10 mouse cellular contexts compared by ENCODE assay signal in the genomic region with DNA sequence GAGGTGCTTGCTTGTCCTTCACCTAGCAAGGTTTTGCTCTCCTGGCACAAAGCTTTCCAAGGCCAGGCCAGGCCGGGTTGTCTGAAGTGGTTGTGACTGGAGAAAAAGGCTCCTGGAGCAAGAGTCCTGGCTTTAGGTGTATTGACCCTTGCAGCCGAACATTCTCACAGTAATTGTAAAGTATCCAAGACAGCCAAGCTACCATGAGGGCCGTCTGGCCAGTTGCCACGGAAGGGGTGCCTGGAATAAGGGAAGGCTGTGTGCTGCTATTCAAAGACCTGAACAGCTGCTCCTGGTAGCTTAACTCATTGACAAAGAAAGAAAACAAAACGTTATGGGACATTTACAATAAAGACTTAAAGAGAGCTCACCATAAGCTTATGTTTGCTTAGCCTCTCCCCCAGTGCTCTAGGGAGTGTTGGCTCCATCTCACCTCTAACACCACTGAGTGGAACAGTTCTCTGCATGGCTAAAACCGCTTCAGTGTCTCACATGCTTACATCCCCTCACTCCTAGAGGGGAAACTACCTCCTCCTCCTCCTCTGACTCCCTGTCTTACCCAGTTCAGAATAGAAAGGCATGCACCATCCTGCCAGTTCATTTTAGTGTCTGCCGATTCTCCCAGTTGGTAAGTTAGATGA. TPM values are rescaled to one million over a fixed set of nuclear protein-coding genes. Genes with fewer than 3 reads are reported as not detected.
A peak's percentile ranks its signal among the peaks of the same experiment; 100 is the strongest.
DNase-seq lines count a peak whose midpoint lies in the region; ATAC-seq and TF ChIP-seq lines count a peak whose summit lies in the region.
"Had no signal": no experiment of that assay in that cellular context is flagged by ENCODE, and none has a peak within 500 bp of the region (broad histone marks: within the 10 kb centered on the region; RNA-seq: fewer than 3 reads in every experiment).

No protein-coding gene starts in this region.

- no peaks in the 10 kb centered on the region for H3K9me3 ChIP-seq in heart, embryonic 14.5 days (ENCODE audit: control insufficient read depth, low read length)
- no peaks in the 10 kb centered on the region for H3K9me3 ChIP-seq in heart, embryonic 10.5 days
- 0 out of 2 replicates have a peak, but pooled peaks cover 3% of the 10 kb centered on the region for H3K9me3 ChIP-seq in lung, embryonic 16.5 days (ENCODE audit: control insufficient read depth, low read length)
- H3K9me3 ChIP-seq: liver, embryonic 12.5 days had no signal

- 52% methylated on average over 7 of the region's 7 CpGs for WGBS in heart, embryonic 14.5 days
- WGBS in heart, embryonic 10.5 days, result 75% methylated on average over 7 of the region's 7 CpGs
- 50% methylated on average over 7 of the region's 7 CpGs for WGBS in lung, embryonic 16.5 days

- peaks cover 43% of the 10 kb centered on the region for H3K79me2 ChIP-seq in myocyte (ENCODE audit: control insufficient read depth, insufficient read depth)

- no peaks in the 10 kb centered on the region for H3K27me3 ChIP-seq in heart, embryonic 14.5 days (ENCODE audit: control insufficient read depth, insufficient read depth, low read length)
- H3K27me3 ChIP-seq in heart, embryonic 10.5 days (ENCODE audit: insufficient read depth, poor library complexity, severe bottlenecking), result no peaks in the 10 kb centered on the region
- H3K27me3 ChIP-seq in lung, embryonic 16.5 days (ENCODE audit: control insufficient read depth, insufficient read depth, low read depth, low read length), result no peaks in the 10 kb centered on the region
- H3K27me3 ChIP-seq in myocyte (ENCODE audit: control insufficient read depth, insufficient read depth, insufficient read length), result no peaks in the 10 kb centered on the region
- H3K27me3 ChIP-seq: liver, embryonic 12.5 days had no signal

- TF ChIP-seq POLR2A in myocyte (IDR thresholded peaks at IDR 0.05; ENCODE audit: insufficient read length, low read depth), result no peak

- H3ac ChIP-seq in myocyte (ENCODE audit: control insufficient read depth, insufficient read length), result no peak overlapping the region

- H3K9ac ChIP-seq in heart, embryonic 14.5 days (ENCODE audit: low read length), result no peak overlapping the region
- no peak overlapping the region for H3K9ac ChIP-seq in lung, embryonic 16.5 days (ENCODE audit: low read length)
- H3K9ac ChIP-seq: liver, embryonic 12.5 days had no signal

- no peak overlapping the region for H3K4me2 ChIP-seq in heart, embryonic 14.5 days (ENCODE audit: low read length)
- H3K4me2 ChIP-seq in lung, embryonic 16.5 days (ENCODE audit: low read depth, low read length), result no peak overlapping the region
- H3K4me2 ChIP-seq in myocyte (ENCODE audit: low read depth), result peak overlapping the region; percentile 27
- H3K4me2 ChIP-seq: liver, embryonic 12.5 days had no signal

- H3K4me1 ChIP-seq in heart, embryonic 14.5 days (ENCODE audit: control insufficient read depth in 2 of 2, insufficient read depth in 2 of 2, low read length in 2 of 2), result peaks cover 9 to 32% of the 10 kb centered on the region in 2 experiments
- H3K4me1 ChIP-seq in heart, embryonic 10.5 days, result peaks cover 2% of the 10 kb centered on the region; the same call in 1 of the 2 replicates
- H3K4me1 ChIP-seq in lung, embryonic 16.5 days (replicated peaks; ENCODE audit: control insufficient read depth, insufficient read depth, low read length), result peaks cover 8% of the 10 kb centered on the region
- H3K4me1 ChIP-seq: liver, embryonic 12.5 days had no signal

- H3K4me3 ChIP-seq in heart, embryonic 14.5 days (ENCODE audit: control insufficient read depth in 1 of 2, insufficient read depth in 1 of 2, low read depth in 1 of 2, low read length in 2 of 2), result no peak overlapping the region
- no peak overlapping the region for H3K4me3 ChIP-seq in heart, embryonic 10.5 days
- no peak overlapping the region for H3K4me3 ChIP-seq in lung, embryonic 16.5 days (ENCODE audit: low read length)
- H3K4me3 ChIP-seq in myocyte, result no peak overlapping the region
- H3K4me3 ChIP-seq: liver, embryonic 12.5 days had no signal

- DNase-seq in heart, embryonic 10.5 days (ENCODE audit: low spot score), result no peak
- DNase-seq in lung, postnatal 14 days, result no peak
- peak; percentile 54 for DNase-seq in heart, postnatal 4 days
- DNase-seq in testis, postnatal 10 days (ENCODE audit: low spot score), result no peak
- DNase-seq: embryo, embryonic 11 days; thymus, adult 2 months had no signal

- H3K36me3 ChIP-seq in heart, embryonic 14.5 days (ENCODE audit: control insufficient read depth, insufficient read depth, low read length), result 0 out of 2 replicates have a peak, but pooled peaks cover 3% of the 10 kb centered on the region
- H3K36me3 ChIP-seq in heart, embryonic 10.5 days, result peaks cover 8% of the 10 kb centered on the region
- peaks cover 3% of the 10 kb centered on the region; the same call in 1 of the 2 replicates for H3K36me3 ChIP-seq in lung, embryonic 16.5 days (ENCODE audit: control insufficient read depth, insufficient read depth, low read length)
- no peaks in the 10 kb centered on the region for H3K36me3 ChIP-seq in myocyte (ENCODE audit: control insufficient read depth, insufficient read depth)

- peak overlapping the region; percentile 16 to 28; a peak in 1 of 4 replicates for H3K27ac ChIP-seq in heart, embryonic 14.5 days (replicated peaks in 1 of 2; ENCODE audit: control insufficient read depth in 1 of 2, insufficient read depth in 1 of 2, low read depth in 2 of 2, low read length in 2 of 2)
- H3K27ac ChIP-seq in heart, embryonic 10.5 days, result no peak overlapping the region
- 0 out of 2 replicates have a peak overlapping the region, but pooled peaks have one; percentile 6 for H3K27ac ChIP-seq in lung, embryonic 16.5 days (ENCODE audit: low read length)
- H3K27ac ChIP-seq: liver, embryonic 12.5 days had no signal

- ATAC-seq in heart, embryonic 14.5 days (ENCODE audit: insufficient number of reproducible peaks, insufficient read depth, low FRiP score, low read depth), result no peak
- ATAC-seq in lung, embryonic 16.5 days (ENCODE audit: low read depth), result peak; percentile 52
- ATAC-seq: liver, embryonic 12.5 days had no signal

TF ChIP-seq in myocyte, 11 proteins besides CTCF, POLR2A, EP300 and RAD21:
- no peak for TF ChIP-seq TCF12 (IDR thresholded peaks at IDR 0.05; ENCODE audit: insufficient read depth, poor library complexity, severe bottlenecking)
- TF ChIP-seq USF1 (IDR thresholded peaks at IDR 0.05; ENCODE audit: low read depth), result no peak
- TF ChIP-seq MYOD1 (IDR thresholded peaks at IDR 0.05; ENCODE audit: control insufficient read depth in 1 of 3, insufficient read length in 2 of 3, low read depth in 2 of 3), result peak in 1 of 3 experiments; percentile 49
- TF ChIP-seq POLR2AphosphoS2 (IDR thresholded peaks at IDR 0.05; ENCODE audit: insufficient read length, low read depth), result no peak
- no peak for TF ChIP-seq E2F4 (IDR thresholded peaks at IDR 0.05; ENCODE audit: insufficient read depth)
- TF ChIP-seq MYOG (IDR thresholded peaks at IDR 0.05; ENCODE audit: control insufficient read depth in 1 of 3, insufficient read depth in 1 of 3, insufficient read length in 2 of 3, low read depth in 2 of 3), result peak in 2 of 3 experiments; percentile 25 to 51
- no peak for TF ChIP-seq SRF (IDR thresholded peaks at IDR 0.05; ENCODE audit: control insufficient read depth, insufficient read length, low read depth)
- no peak for TF ChIP-seq CEBPB (IDR thresholded peaks at IDR 0.05; ENCODE audit: insufficient read depth, poor library complexity, severe bottlenecking)
- no peak for TF ChIP-seq MAX (IDR thresholded peaks at IDR 0.05; ENCODE audit: low read depth)

RNA-seq across cellular contexts. Expression of gene Fsd1l, which starts 6.1 kb away (rescaled TPM):
- polyA plus RNA-seq in heart, embryonic 14.5 days (2014; fragmentation: Nextera tagmentation; extraction: Ambion mirVana), result 10.1 and 10.6 TPM in 2 replicates
- 11.4 and 12.3 TPM in 2 replicates for polyA plus RNA-seq in heart, embryonic 10.5 days (2016; fragmentation: Nextera tagmentation; extraction: Ambion mirVana)
- 8.6 and 11.7 TPM in 2 replicates for polyA plus RNA-seq in lung, embryonic 16.5 days (2015; fragmentation: Nextera tagmentation; extraction: Ambion mirVana)
- 10 to 100 TPM; 34.4 to 40.0 TPM for total RNA-seq in heart, postnatal 4 days (2021)
- 1.2 TPM for polyA plus RNA-seq in myocyte (2012; fragmentation: generic; extraction: Trizol)
